Mouse (Mus musculus) layer of hippocampus, postnatal 14 days (tissue): Measurements from ENCODE around the gene Etv1. TPM values are rescaled to one million over a fixed set of nuclear protein-coding genes. Genes with fewer than 3 reads are reported as not detected.
"Not testable (repeated sequence)": the region's sequence is repeated elsewhere in the genome, so short reads cannot be mapped to it uniquely, and the experiment has no call there.

Experiments used
- DNase-seq, 2 experiments: peaks; one replicate each; pipeline ENCODE4 v3.0.0; 2021 to 2022; ENCODE audit warnings: low spot score in 2 of 2, mixed read lengths in 1 of 2
- total RNA-seq, 2 experiments: library from RNA; stranded (reverse); gene quantifications; 2 replicates each; pipeline ENCODE4 v1.2.3; 2021

Gene Etv1
- total RNA-seq, 2 experiments from 2014 or later = 64.2 to 74.3 TPM

DNA sequence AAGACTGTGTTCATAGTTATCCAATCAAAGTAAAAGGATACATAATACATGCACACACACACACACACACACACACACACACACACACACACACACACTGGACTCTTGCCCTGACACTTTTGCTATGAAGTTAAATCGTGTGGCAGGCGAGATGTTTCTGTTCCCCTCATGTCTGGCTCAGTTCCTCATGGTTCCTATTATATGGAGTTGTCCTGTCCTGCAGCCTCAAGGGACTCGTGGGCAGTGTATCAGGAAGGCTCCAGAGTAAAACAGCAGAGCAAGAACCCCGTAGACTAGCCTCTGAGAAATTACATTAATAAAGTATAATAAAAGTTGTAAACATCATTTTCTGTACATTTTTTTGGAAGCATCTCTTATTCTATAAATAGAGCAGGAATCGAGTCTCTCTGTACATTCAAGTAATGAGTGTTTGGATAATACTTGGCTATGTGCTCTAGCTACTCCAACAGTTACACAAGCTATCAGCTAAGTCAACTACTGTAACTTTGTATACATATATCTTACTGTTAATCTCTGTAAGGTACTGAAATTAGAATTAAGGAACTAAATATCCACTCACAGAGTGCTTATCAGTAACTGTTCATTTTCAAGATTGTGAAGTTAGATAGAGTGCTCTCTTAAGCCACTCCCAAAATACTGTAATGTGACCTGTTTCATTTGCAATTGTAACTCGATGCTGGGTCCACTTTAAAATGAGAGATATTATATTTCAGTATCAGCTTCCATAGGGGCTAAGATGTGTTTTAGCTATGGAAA is 35.0 kb downstream of the Etv1 start:
- no peak for DNase-seq

GRCm38 (mm10) chr12:38816235-38816634 is 37.1 kb downstream of the Etv1 start:
- DNase-seq = no peak

- peak in 1 of 2 experiments; percentile 64 for DNase-seq
Measured at GRCm38 (mm10) chr12:38818320-38818719, 39.1 kb downstream of the Etv1 start.

DNA sequence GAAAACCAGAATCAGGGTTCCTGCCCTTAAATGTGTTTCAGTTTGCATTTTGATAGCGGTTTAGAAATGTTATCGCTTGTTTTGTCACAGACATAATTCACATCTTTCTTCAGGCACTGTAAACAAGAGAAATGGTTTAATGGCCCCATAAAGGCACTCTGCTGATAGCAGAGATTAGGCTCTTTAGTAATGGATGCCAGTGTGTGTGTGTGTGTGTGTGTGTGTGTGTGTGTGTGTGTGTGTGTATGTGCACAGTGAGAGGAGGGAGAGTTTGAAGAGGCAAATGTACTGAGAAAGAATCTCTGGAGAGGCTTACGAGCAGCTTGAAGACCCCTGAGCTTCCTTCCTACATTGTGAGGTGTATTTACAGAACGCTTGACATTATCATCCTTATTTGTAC is 41.5 kb downstream of the Etv1 start:
- DNase-seq = no peak

- peak in 1 of 2 experiments; percentile 26 for DNase-seq
Measured at GRCm38 (mm10) chr12:38824405-38824804, 45.2 kb downstream of the Etv1 start.

DNA sequence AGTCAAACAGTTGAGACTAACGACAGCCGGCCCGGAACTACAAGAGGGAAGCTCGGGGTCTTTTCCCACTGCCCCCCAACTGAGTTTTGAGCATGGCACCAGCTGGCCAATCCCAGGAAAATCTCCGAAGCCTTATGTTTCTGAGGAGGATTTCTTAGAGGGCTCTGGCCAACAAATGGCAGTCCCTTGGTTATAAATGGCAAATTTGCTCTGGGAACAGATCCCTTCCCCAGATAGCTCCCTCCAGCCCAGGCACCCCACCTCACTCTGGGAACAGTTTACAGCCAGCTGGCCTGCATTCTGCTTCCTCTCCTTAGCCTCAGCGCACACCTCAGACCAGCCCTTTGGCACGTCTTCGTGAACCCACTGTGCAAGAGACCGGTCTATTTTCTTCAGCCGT is 53.8 kb downstream of the Etv1 start:
- no peak for DNase-seq

DNA sequence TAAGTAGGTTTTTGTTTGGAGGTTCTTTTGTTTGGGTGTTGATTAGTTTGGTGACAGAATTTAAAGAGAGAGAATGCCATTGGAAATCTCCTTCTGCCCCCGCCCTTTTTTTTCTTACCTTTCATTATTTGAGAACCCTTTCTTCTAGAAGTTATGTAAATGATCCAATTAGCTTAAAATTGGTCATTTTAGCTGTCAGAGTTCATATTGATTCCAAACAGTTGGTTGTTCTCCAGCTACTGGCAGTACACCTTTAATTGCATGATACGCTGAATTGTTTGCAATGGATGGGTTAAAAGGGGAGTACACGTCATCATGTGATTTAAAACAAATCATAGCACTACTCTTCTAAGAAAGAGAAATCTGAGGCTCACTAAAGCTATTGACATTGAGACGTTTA is 55.4 kb downstream of the Etv1 start:
- no peak for DNase-seq

- DNase-seq = not testable (repeated sequence)
Measured at GRCm38 (mm10) chr12:38834986-38835385, 55.8 kb downstream of the Etv1 start.

- DNase-seq = no peak
Measured at GRCm38 (mm10) chr12:38843801-38844295, 64.7 kb downstream of the Etv1 start.

GRCm38 (mm10) chr12:38847500-38848261 is 68.5 kb downstream of the Etv1 start:
- DNase-seq = no peak

DNA sequence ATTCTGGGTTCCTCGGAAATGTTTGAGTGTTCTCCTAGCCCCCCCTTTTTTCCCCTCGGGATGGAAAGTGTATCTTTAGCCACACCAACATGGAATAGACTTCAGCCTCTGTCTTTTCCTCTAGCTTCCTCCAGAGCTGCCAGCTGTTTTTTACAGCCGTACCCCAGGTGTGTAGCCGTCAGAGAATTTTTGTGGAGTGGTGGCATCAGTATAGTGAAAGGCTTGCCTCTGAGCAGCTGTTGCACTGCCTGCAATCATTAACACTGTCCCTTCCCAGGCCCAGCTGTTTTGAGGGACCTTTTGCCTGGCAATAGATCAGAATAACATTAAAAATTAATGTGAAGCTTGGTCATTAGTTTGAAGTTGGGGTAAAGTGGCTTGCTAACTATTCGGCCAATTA is 70.8 kb downstream of the Etv1 start:
- no peak for DNase-seq

- DNase-seq = no peak
Measured at GRCm38 (mm10) chr12:38854274-38854673, 75.1 kb downstream of the Etv1 start.

DNA sequence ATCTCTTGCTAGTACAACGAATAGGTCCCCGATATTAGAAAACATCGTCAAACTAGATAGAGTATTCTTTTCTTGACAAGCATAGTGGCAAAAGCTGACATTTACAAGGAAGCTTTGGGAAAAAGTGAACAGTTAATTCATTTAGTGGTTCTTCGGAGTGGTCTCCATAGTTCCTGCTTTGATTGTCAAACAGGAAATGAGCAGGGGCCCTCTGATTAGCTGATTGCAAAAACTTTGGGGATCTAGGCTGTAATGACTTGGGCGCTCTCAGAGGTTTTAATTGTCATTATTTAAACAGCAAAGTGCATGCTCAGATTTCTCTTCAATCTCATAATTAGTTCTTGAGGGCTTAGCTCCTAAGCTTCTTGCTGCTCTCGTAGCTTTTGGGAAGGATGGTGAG is 75.6 kb downstream of the Etv1 start:
- DNase-seq = no peak

DNA sequence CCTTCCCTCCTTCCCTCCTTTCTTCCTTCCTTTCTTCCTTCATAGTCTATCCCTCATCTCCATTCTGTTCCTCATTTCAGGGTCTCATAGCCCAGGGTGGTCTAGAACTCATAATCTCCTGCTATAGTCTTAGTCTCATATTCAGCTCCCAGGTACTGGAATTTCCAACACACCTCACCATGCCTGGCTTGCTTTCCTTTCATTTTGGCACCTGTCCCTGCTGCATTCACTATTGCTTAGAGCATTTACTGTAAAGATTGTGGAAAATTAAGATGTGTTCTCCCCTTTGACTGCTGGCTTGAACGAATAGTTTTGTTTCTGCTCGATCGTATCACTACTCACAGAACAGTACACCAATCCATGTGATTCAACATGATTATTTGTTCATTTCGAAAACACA is 80.5 kb downstream of the Etv1 start:
- DNase-seq = no peak

GRCm38 (mm10) chr12:38860168-38861115 is 81.3 kb downstream of the Etv1 start:
- DNase-seq = peak in 1 of 2 experiments; percentile 15

- DNase-seq = no peak
Measured at GRCm38 (mm10) chr12:38863395-38863794, 84.2 kb downstream of the Etv1 start.

GRCm38 (mm10) chr12:38863982-38864828 is 85.0 kb downstream of the Etv1 start:
- no peak for DNase-seq

DNA sequence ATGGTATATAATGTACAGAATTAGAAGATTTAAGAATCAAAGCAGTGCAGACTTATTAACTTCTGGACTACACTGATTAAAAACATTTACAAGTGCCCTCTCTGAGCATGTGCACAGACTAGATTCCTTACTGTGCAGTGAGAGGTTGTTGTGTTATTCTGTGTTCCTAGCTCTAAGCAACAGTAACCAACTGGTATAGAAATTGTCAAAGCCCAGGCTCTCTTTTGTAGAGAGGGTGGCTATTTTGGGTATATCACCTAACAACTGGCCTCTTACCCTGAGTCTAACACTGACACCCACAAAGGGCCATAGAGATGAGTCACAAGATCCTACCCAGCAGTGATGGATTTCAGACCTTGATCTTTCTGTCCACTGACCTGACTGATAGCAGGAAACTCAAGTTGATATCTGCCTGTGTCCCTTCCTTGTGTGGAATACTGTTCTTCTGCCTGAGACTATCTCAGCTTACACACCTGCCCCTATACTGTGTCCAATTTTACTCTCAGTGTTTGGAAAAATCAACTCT is 95.4 kb downstream of the Etv1 start:
- no peak for DNase-seq

DNA sequence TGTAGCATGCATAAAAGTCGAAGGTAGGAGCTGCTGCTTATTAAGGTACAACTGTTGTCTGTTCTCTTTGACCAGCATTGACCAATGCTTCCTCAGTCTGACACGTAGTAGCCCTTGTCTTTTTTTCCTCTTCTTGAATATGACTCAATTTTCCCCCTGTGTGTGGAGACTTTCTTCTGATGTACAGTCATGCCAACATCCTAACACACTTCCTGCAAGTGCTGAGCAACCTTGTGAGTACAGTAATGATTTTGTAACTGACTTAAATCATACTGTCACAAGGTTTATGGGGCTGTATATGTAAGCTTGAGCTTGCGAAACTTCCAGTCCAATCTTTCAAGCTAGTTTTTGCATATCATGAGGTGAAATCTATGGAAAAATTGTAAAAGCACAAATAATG is 125.3 kb downstream of the Etv1 start:
- no peak for DNase-seq

- DNase-seq = no peak
Measured at GRCm38 (mm10) chr12:38906314-38906713, 127.1 kb downstream of the Etv1 start.
